Mouse (Mus musculus) Patski (cell line): ENCODE results near the gene Zfp341. TPM values are rescaled to one million over a fixed set of nuclear protein-coding genes. Genes with fewer than 3 reads are reported as not detected.

Experiments
- ATAC-seq: fragments of 100-300 bp; one replicate; pipeline ENCODE4 v1.8.0; 2021
- CTCF ChIA-PET: fragments of 350-600 bp; sonication (Branson Sonifier 250); formaldehyde crosslinking; loops from one replicate; lab custom pipeline; 2022; ENCODE audit warnings: inconsistent platforms; lab: Charles Lee
- POLR2A ChIA-PET: fragments of 350-600 bp; sonication (Branson Sonifier 250); formaldehyde crosslinking; loops from one replicate; lab custom pipeline; 2022; ENCODE audit warnings: antibody characterized with exemption, inconsistent platforms; lab: Charles Lee
- DNase-seq: peaks from one replicate; pipeline ENCODE4 v3.0.0-alpha.2; 2011; ENCODE audit warnings: low read depth, low spot score
- H3K27me3 ChIP-seq: fragments of 371-371 bp; one replicate; pipeline ENCODE4 v1.5.1; 2021
- CTCF ChIP-seq: fragments of 100-300 bp; IDR thresholded peaks from one replicate; pipeline ENCODE4 v1.5.1; 2021
- in situ Hi-C: fragments of 300-500 bp; cut with MboI; formaldehyde crosslinking; loops from 3 replicates; pipeline ENCODE4 v1.11.1; 2018; ENCODE audit warnings: low pct_unique_long_range_greater_than_20kb, mixed read lengths
- polyA plus RNA-seq: library from polyadenylated mRNA; unstranded; gene quantifications from one replicate; pipeline ENCODE4 v1.2.3, GENCODE M21; 2021

Zfp341 gene
- polyA plus RNA-seq, 1 experiment from 2014 or later = 3.1 TPM

- in situ Hi-C loops = no loop called here
- H3K27me3 ChIP-seq = no peaks in the 10 kb centered on the region
- CTCF ChIA-PET = interaction anchor here (1.7 kb wide), 1 partner anchor 13 kb away, joined by 3 read pairs; no protein-coding TSS in a partner anchor
- ATAC-seq = no peak
- POLR2A ChIA-PET = no interaction called here
- no peak for DNase-seq
- TF ChIP-seq CTCF = no peak
Measured at GRCm38 (mm10) chr2:154632203-154632780, 19.2 kb downstream of the Zfp341 start.

GRCm38 (mm10) chr2:154633039-154633742 is 20.1 kb downstream of the Zfp341 start:
- POLR2A ChIA-PET = no interaction called here
- no peak for ATAC-seq
- TF ChIP-seq CTCF = no peak
- no peak for DNase-seq
- H3K27me3 ChIP-seq = no peaks in the 10 kb centered on the region
- in situ Hi-C loops = no loop called here
- CTCF ChIA-PET = no interaction called here

GRCm38 (mm10) chr2:154633876-154634644 is 21.0 kb downstream of the Zfp341 start:
- no peak for TF ChIP-seq CTCF
- ChIA-PET POLR2A (no interaction called here), CTCF (no interaction called here)
- ATAC-seq = no peak
- no peak for DNase-seq
- in situ Hi-C loops = no loop called here
- H3K27me3 ChIP-seq = no peaks in the 10 kb centered on the region

- in situ Hi-C loops = no loop called here
- no peak for TF ChIP-seq CTCF
- POLR2A ChIA-PET = no interaction called here
Measured at GRCm38 (mm10) chr2:154635826-154636225, 22.7 kb downstream of the Zfp341 start.

GRCm38 (mm10) chr2:154638521-154638920 is 25.4 kb downstream of the Zfp341 start:
- in situ Hi-C loops = no loop called here
- no peaks in the 10 kb centered on the region for H3K27me3 ChIP-seq
- no peak for DNase-seq
- ChIA-PET POLR2A (no interaction called here), CTCF (no interaction called here)
- ATAC-seq = no peak
- TF ChIP-seq CTCF = no peak

More at GRCm38 (mm10) chr2:154635826-154636225, 22.7 kb downstream of the Zfp341 start:
- ATAC-seq (no peak), DNase-seq (no peak)
- H3K27me3 ChIP-seq = no peaks in the 10 kb centered on the region
- CTCF ChIA-PET = no interaction called here

GRCm38 (mm10) chr2:154639115-154639514 is 26.0 kb downstream of the Zfp341 start:
- DNase-seq (no peak), ATAC-seq (no peak)
- in situ Hi-C loops = no loop called here
- TF ChIP-seq CTCF = no peak
- CTCF ChIA-PET = interaction anchor here (1.2 kb wide), 1 partner anchor 10 kb away, joined by 4 read pairs; no protein-coding TSS in a partner anchor
- H3K27me3 ChIP-seq = no peaks in the 10 kb centered on the region
- POLR2A ChIA-PET = no interaction called here

- DNase-seq (no peak), ATAC-seq (no peak)
- in situ Hi-C loops = no loop called here
- no peaks in the 10 kb centered on the region for H3K27me3 ChIP-seq
- CTCF ChIA-PET = no interaction called here
- POLR2A ChIA-PET = no interaction called here
- TF ChIP-seq CTCF = no peak
Measured at GRCm38 (mm10) chr2:154641176-154641575, 28.1 kb downstream of the Zfp341 start.

- no peak for ATAC-seq
Measured at GRCm38 (mm10) chr2:154642005-154642459, 28.9 kb downstream of the Zfp341 start.

GRCm38 (mm10) chr2:154642712-154643385 is 29.8 kb downstream of the Zfp341 start:
- in situ Hi-C loops = no loop called here
- DNase-seq = no peak
- H3K27me3 ChIP-seq = no peaks in the 10 kb centered on the region
- TF ChIP-seq CTCF = peak; percentile 72
- CTCF ChIA-PET = no interaction called here
- POLR2A ChIA-PET = no interaction called here
- ATAC-seq = no peak

More at GRCm38 (mm10) chr2:154642005-154642459, 28.9 kb downstream of the Zfp341 start:
- DNase-seq = no peak
- CTCF ChIA-PET = no interaction called here
- TF ChIP-seq CTCF = no peak
- in situ Hi-C loops = no loop called here
- H3K27me3 ChIP-seq = no peaks in the 10 kb centered on the region
- POLR2A ChIA-PET = no interaction called here

GRCm38 (mm10) chr2:154646634-154647033 is 33.5 kb downstream of the Zfp341 start:
- in situ Hi-C loops = no loop called here
- ATAC-seq (no peak), DNase-seq (no peak)
- ChIA-PET CTCF (no interaction called here), POLR2A (no interaction called here)
- H3K27me3 ChIP-seq = no peaks in the 10 kb centered on the region
- TF ChIP-seq CTCF = peak; percentile 60
